In genomic region chr11:87578249-87578962, GRCm38 (mm10) we compare ENCODE assay signal across 7 mouse cellular contexts. TPM values are rescaled to one million over a fixed set of nuclear protein-coding genes. Genes with fewer than 3 reads are reported as not detected.
DNase-seq lines count a peak whose midpoint lies in the region.

No protein-coding gene starts in this region.

- intact Hi-C loops in left cerebral cortex, postnatal 4 days (cut with DNase I), result no loop called here

- peak; percentile 84 for DNase-seq in adrenal gland, postnatal 10 days
- DNase-seq in embryo, embryonic 10.5 days (ENCODE audit: low spot score), result peak; percentile 68
- DNase-seq in gastrocnemius, postnatal 25 days, result peak; percentile 69
- peak; percentile 78 for DNase-seq in induced T-regulatory cell, adult 2 months (ENCODE audit: low read depth)
- DNase-seq in left cerebral cortex, postnatal 4 days, result peak; percentile 82
- DNase-seq in mesoderm, embryonic 11.5 days (ENCODE audit: low read depth, low spot score), result peak; percentile 39
- peak; percentile 59 to 63 for DNase-seq in right cerebral cortex, postnatal 36 days (ENCODE audit: low spot score in 2 of 2)

RNA-seq across cellular contexts. Expression of gene Sept4, which starts 9.7 kb away (rescaled TPM):
- 10 to 100 TPM; 54.9 to 55.4 TPM for total RNA-seq in adrenal gland, postnatal 10 days (2021)
- total RNA-seq in gastrocnemius, postnatal 25 days (2021), result 10 to 100 TPM; 10.9 to 14.7 TPM
- total RNA-seq in left cerebral cortex, postnatal 4 days (2021), result 10 to 100 TPM; 26.2 to 32.6 TPM

RNA-seq across cellular contexts. Expression of gene Gm11492, which starts 12.0 kb away (rescaled TPM):
- total RNA-seq in adrenal gland, postnatal 10 days (2021), result not detected
- total RNA-seq in gastrocnemius, postnatal 25 days (2021), result not detected
- total RNA-seq in left cerebral cortex, postnatal 4 days (2021), result not detected

RNA-seq across cellular contexts. Expression of gene Mtmr4, which starts 13.6 kb away (rescaled TPM):
- 10 to 100 TPM; 23.9 to 28.4 TPM for total RNA-seq in adrenal gland, postnatal 10 days (2021)
- 10 to 100 TPM in 1 of 2 experiments, 1 to 10 TPM in 1; 9.9 to 13.0 TPM for total RNA-seq in gastrocnemius, postnatal 25 days (2021)
- 100 to 1,000 TPM in 1 of 2 experiments, 10 to 100 TPM in 1; 95.6 to 101 TPM for total RNA-seq in left cerebral cortex, postnatal 4 days (2021)

RNA-seq across cellular contexts. Expression of gene Hsf5, which starts 38.6 kb away (rescaled TPM):
- under 1 TPM; 0.12 TPM for total RNA-seq in adrenal gland, postnatal 10 days (2021)
- not detected for total RNA-seq in gastrocnemius, postnatal 25 days (2021)
- under 1 TPM; 0.54 to 0.82 TPM for total RNA-seq in left cerebral cortex, postnatal 4 days (2021)

Comparison
In these comparisons a context has a peak if more than half of its experiments do, and no peak if none do; other contexts are left out.
1. Peak in every context shown above with its lines: DNase-seq.